Mouse (Mus musculus): ENCODE measurements around the gene Svs3a.

DNA sequence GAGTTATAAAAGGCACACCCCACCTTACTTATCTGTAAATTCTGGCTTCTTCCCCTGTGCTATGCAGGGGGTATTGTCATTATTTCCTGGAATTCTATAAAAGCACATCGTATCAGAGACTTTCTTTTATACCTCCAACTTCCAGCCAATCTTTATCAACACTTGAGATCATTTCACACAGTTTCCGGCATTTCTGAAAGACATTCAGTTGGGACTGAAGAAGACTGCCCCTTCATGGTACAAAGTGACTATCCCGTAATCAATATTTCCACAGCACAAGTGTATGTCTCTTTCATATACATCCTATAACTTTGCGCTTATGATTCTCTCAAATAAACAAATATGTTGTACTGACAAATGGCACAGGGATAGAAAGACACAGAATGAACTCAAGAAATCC, 10.7 kb upstream of the Svs3a start, which contains the start of gene Svs4:
- no peak for TF ChIP-seq CTCF (IDR thresholded peaks at IDR 0.05; ENCODE audit: low read depth, low read length)
- TF ChIP-seq GATA1 (IDR thresholded peaks at IDR 0.05; ENCODE audit: borderline replicate concordance, low read length), result no peak
- TF ChIP-seq POLR2AphosphoS5 (IDR thresholded peaks at IDR 0.05; ENCODE audit: insufficient replicate concordance, low read depth, low read length), result no peak
- no peak for TF ChIP-seq GATA2 (IDR thresholded peaks at IDR 0.05; ENCODE audit: borderline replicate concordance, low read depth, low read length)
- TF ChIP-seq TAL1 (conservative IDR thresholded peaks at IDR 0.05; ENCODE audit: low read depth, low read length), result no peak
